Mouse (Mus musculus) stomach, postnatal 0 days (tissue): ENCODE results near the gene Sox15.

ENCODE experiments used
- CTCF ChIP-seq: IDR thresholded peaks from 2 replicates; pipeline ENCODE4 v1.5.1; 2016; ENCODE audit warnings: antibody characterized with exemption, low read depth, mild to moderate bottlenecking, moderate library complexity
- EP300 ChIP-seq: optimal IDR thresholded peaks from 2 replicates; pipeline ENCODE3; 2016; ENCODE audit warnings: antibody characterized with exemption

DNA sequence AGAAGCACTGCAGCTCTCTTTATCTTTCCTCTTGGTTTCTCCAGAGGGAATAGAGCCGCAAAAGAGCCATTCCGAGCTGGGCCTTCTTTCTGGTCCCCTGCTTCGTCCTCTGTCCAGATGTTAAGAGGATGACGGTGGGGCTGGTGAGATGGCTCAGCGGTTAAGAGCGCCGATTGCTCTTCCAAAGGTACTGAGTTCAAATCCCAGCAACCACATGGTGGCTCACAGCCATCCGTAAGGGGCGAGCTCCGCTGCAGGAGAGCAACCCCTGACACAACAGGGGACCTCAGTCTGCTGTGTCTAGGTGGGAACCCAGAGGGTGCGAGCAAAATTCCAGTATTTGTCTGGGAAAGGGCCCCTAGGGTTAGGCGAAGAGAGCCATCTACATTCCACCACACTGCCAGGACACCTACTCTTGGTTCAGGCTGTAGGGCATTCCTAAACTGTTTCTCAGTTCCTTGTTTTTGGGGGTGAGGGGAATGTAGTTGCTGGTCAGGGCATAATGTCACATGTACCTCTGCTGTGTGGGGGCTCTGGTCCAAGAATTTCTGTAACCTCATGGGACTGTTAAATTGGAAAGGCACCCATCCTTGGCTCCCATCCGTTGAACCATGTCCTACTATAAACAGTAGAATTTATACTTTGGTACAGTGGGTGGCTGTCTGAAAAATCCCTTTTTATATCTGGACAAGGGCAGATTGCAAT is 8.0 kb downstream of the Sox15 start:
- no peak for TF ChIP-seq CTCF
- TF ChIP-seq EP300 = no peak
